Mouse (Mus musculus): Measurements from ENCODE around the gene Tnnt1. TPM values are rescaled to one million over a fixed set of nuclear protein-coding genes. Genes with fewer than 3 reads are reported as not detected.

The Tnnt1 gene
- total RNA-seq, 2 experiments from 2014 or later = 7.4 to 9.2 TPM

GRCm38 (mm10) chr7:4515853-4516252 lies 329 bp downstream of the Tnnt1 start:
- Histone ChIP-seq H3K27ac (no peak overlapping the region), H3K4me3 (no peak overlapping the region)
- no peak for TF ChIP-seq CTCF (IDR thresholded peaks at IDR 0.05)
- intact Hi-C loops (cut with DNase I) = no loop called here
- no peak for DNase-seq (ENCODE audit: extremely low spot score in 1 of 2, low spot score in 2 of 2)

- no peak for DNase-seq (ENCODE audit: extremely low spot score in 1 of 2, low spot score in 2 of 2)
- intact Hi-C loops (cut with DNase I) = no loop called here
- Histone ChIP-seq H3K4me3 (no peak overlapping the region), H3K27ac (no peak overlapping the region)
- no peak for TF ChIP-seq CTCF (IDR thresholded peaks at IDR 0.05)
These were observed 2.1 kb downstream of the Tnnt1 start for GRCm38 (mm10) chr7:4513829-4514712.

GRCm38 (mm10) chr7:4513236-4513635 lies 2.9 kb downstream of the Tnnt1 start:
- Histone ChIP-seq H3K27ac (no peak overlapping the region), H3K4me3 (no peak overlapping the region)
- TF ChIP-seq CTCF (IDR thresholded peaks at IDR 0.05) = peak; percentile 91
- DNase-seq (ENCODE audit: extremely low spot score in 1 of 2, low spot score in 2 of 2) = no peak
- intact Hi-C loops (cut with DNase I) = no loop called here

GRCm38 (mm10) chr7:4511489-4512224 lies 4.5 kb downstream of the Tnnt1 start:
- intact Hi-C loops (cut with DNase I) = no loop called here
- H3K4me3 ChIP-seq = no peak overlapping the region
- no peak for TF ChIP-seq CTCF (IDR thresholded peaks at IDR 0.05)
- DNase-seq (ENCODE audit: extremely low spot score in 1 of 2, low spot score in 2 of 2) = no peak
- no peak overlapping the region for H3K27ac ChIP-seq

GRCm38 (mm10) chr7:4509863-4510608 lies 6.1 kb downstream of the Tnnt1 start:
- DNase-seq (ENCODE audit: extremely low spot score in 1 of 2, low spot score in 2 of 2) = peak; percentile 43 to 55
- intact Hi-C loops (cut with DNase I) = loop anchor here (10.0 kb wide), 1 partner anchor 375 kb away; the partner anchor contains the start of gene Leng8
- H3K27ac ChIP-seq = no peak overlapping the region
- peak; percentile 85 for TF ChIP-seq CTCF (IDR thresholded peaks at IDR 0.05)
- no peak overlapping the region for H3K4me3 ChIP-seq

GRCm38 (mm10) chr7:4508739-4509116 lies 7.5 kb downstream of the Tnnt1 start:
- DNase-seq (ENCODE audit: extremely low spot score in 1 of 2, low spot score in 2 of 2) = no peak
- no peak overlapping the region for H3K4me3 ChIP-seq
- intact Hi-C loops (cut with DNase I) = loop anchor here (10.0 kb wide), 1 partner anchor 374 kb away; the partner anchor contains the start of gene Leng8
- no peak overlapping the region for H3K27ac ChIP-seq
- TF ChIP-seq CTCF (IDR thresholded peaks at IDR 0.05) = no peak

- Histone ChIP-seq H3K4me3 (no peak overlapping the region), H3K27ac (no peak overlapping the region)
- TF ChIP-seq CTCF (IDR thresholded peaks at IDR 0.05) = peak; percentile 44
- intact Hi-C loops (cut with DNase I) = loop anchor here (10.0 kb wide), 1 partner anchor 373 kb away; the partner anchor contains the start of gene Leng8
- DNase-seq (ENCODE audit: extremely low spot score in 1 of 2, low spot score in 2 of 2) = peak in 1 of 2 experiments; percentile 36
These were observed 8.0 kb downstream of the Tnnt1 start for GRCm38 (mm10) chr7:4508062-4508738.

GRCm38 (mm10) chr7:4507220-4507619 lies 9.0 kb downstream of the Tnnt1 start:
- TF ChIP-seq CTCF (IDR thresholded peaks at IDR 0.05) = no peak
- DNase-seq (ENCODE audit: extremely low spot score in 1 of 2, low spot score in 2 of 2) = no peak
- intact Hi-C loops (cut with DNase I) = loop anchor here (10.0 kb wide), 1 partner anchor 372 kb away; the partner anchor contains the start of gene Leng8
- Histone ChIP-seq H3K27ac (no peak overlapping the region), H3K4me3 (no peak overlapping the region)

- TF ChIP-seq CTCF (IDR thresholded peaks at IDR 0.05) = no peak
- DNase-seq (ENCODE audit: extremely low spot score in 1 of 2, low spot score in 2 of 2) = no peak
- Histone ChIP-seq H3K4me3 (no peak overlapping the region), H3K27ac (no peak overlapping the region)
- intact Hi-C loops (cut with DNase I) = loop anchor here (5.0 to 10.0 kb wide), 2 partner anchors 370 to 557 kb away; partner anchors contain the start of genes Leng8 and U2af2
These were observed 11.3 kb downstream of the Tnnt1 start for GRCm38 (mm10) chr7:4504646-4505435.

- no peak for DNase-seq (ENCODE audit: extremely low spot score in 1 of 2, low spot score in 2 of 2)
- H3K4me3 ChIP-seq = no peak overlapping the region
- intact Hi-C loops (cut with DNase I) = loop anchor here (5.0 to 10.0 kb wide), 2 partner anchors 369 to 558 kb away; partner anchors contain the start of genes Leng8 and U2af2
These were observed 12.3 kb downstream of the Tnnt1 start for GRCm38 (mm10) chr7:4503858-4504257.

More at GRCm38 (mm10) chr7:4503858-4504257, 12.3 kb downstream of the Tnnt1 start:
- TF ChIP-seq CTCF (IDR thresholded peaks at IDR 0.05) = no peak
- H3K27ac ChIP-seq = no peak overlapping the region
